Mouse (Mus musculus) hindbrain, embryonic 16.5 days (tissue): ENCODE measurements around the gene D3Ertd751e. TPM values are rescaled to one million over a fixed set of nuclear protein-coding genes. Genes with fewer than 3 reads are reported as not detected.

Experiments
- ATAC-seq: fragments of 200-750 bp; cut with Nextera tagmentation; 2 replicates; pipeline ENCODE4 v1.8.0; 2017; ENCODE audit warnings: moderate TSS enrichment, moderate library complexity
- H3K27ac ChIP-seq: fragments of 300-500 bp; sonication (generic); 2 replicates; pipeline ENCODE4 v1.5.1; 2014; ENCODE audit warnings: low read depth, mild to moderate bottlenecking, control low read depth, low read length, moderate library complexity
- H3K27me3 ChIP-seq: fragments of 300-500 bp; sonication (generic); replicated peaks from 2 replicates; pipeline ENCODE4 v1.6.1; 2014; ENCODE audit warnings: low read length; ENCODE audit not compliant: control insufficient read depth, insufficient read depth
- H3K36me3 ChIP-seq: fragments of 300-500 bp; sonication (generic); 2 replicates; pipeline ENCODE4 v1.6.1; 2014; ENCODE audit warnings: mild to moderate bottlenecking, low read length, moderate library complexity, mixed read lengths; ENCODE audit not compliant: control insufficient read depth, insufficient read depth
- H3K4me1 ChIP-seq: fragments of 300-500 bp; sonication (generic); 2 replicates; pipeline ENCODE4 v1.6.1; 2014; ENCODE audit warnings: low read depth, low read length; ENCODE audit not compliant: control insufficient read depth, insufficient read depth
- H3K4me2 ChIP-seq: fragments of 300-500 bp; sonication (generic); 2 replicates; pipeline ENCODE4 v1.6.1; 2014; ENCODE audit warnings: mild to moderate bottlenecking, low read length, control low read depth, moderate library complexity
- H3K4me3 ChIP-seq: fragments of 300-500 bp; sonication (generic); 2 replicates; pipeline ENCODE4 v1.5.1; 2014; ENCODE audit warnings: mild to moderate bottlenecking, low read length, control low read depth, moderate library complexity
- H3K9ac ChIP-seq: fragments of 300-500 bp; sonication (generic); 2 replicates; pipeline ENCODE4 v1.6.1; 2014; ENCODE audit warnings: low read depth, mild to moderate bottlenecking, control low read depth, low read length, moderate library complexity
- H3K9me3 ChIP-seq: fragments of 300-500 bp; sonication (generic); 2 replicates; pipeline ENCODE4 v1.6.1; 2014; ENCODE audit warnings: mild to moderate bottlenecking, low read length, moderate library complexity; ENCODE audit not compliant: control insufficient read depth
- WGBS: fragments of 180-500 bp; shearing (Covaris S2); extraction: QIAGEN DNeasy Blood & Tissue Kit; methylation state at CpG from one replicate; pipeline ENCODE4 v1.1.7; 2014; 5-methylcytosine and 5-hydroxymethylcytosine counted together
- polyA plus RNA-seq: library from polyadenylated mRNA; unstranded; fragments of >200 nt; fragmentation: Nextera tagmentation; extraction: Ambion mirVana; gene quantifications from 2 replicates; pipeline ENCODE4 v1.2.1, GENCODE M21; 2015

Gene D3Ertd751e
- 8.8 and 10.2 TPM in 2 replicates for polyA plus RNA-seq

DNA sequence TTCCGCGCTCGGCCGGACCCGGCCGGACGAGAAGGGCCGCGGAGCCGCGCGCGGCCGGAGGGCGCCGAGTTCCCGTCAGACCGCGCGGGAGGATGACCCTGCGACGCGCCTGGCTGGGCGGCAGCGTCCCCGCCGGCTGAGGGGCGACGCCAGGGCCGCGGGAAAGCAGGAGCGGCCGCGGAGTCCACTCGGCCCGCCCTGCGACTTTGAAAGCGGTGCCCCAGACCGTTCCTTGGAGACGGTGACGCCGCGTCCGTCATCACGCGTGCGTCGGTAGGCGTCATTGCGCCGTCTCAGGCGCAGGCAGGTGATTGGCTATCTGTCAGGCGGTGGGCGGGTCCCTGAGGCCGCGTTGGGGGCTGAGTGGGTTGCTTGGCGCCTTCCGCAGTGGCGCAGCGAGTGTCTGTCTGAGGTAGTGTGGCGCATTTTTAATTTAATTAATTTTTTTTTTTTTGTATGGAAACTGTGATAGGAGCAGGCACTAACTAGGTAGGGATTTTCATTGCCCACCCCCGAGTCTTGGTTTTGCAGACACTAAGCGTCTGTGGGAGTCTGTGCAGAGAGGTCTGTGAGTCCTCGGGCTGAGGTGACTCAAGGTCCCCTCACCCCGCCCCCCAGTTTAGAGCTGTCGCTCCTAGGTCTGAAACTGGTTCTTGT is at the start of gene D3Ertd751e, which contains the start of gene Sclt1:
Gene D3Ertd751e, plus strand, starts transcription at position 334 of the 657 bp plus-strand sequence.
Gene Sclt1, minus strand, starts transcription at position 237 of the 657 bp plus-strand sequence.
- Histone ChIP-seq H3K4me2 (peak within 1 kb of the TSS; percentile 90), H3K4me3 (peak within 1 kb of the TSS; percentile 90), H3K27ac (peak within 1 kb of the TSS; percentile 95), H3K36me3 (no peaks in the 10 kb centered on the region), H3K9me3 (no peaks in the 10 kb centered on the region), H3K9ac (peak within 1 kb of the TSS; percentile 96), H3K4me1 (peaks cover 15% of the 10 kb centered on the region), H3K27me3 (no peaks in the 10 kb centered on the region)
- peak; percentile 100 for ATAC-seq
- under 1% methylated on average over 54 of the region's 66 CpGs for WGBS

DNA sequence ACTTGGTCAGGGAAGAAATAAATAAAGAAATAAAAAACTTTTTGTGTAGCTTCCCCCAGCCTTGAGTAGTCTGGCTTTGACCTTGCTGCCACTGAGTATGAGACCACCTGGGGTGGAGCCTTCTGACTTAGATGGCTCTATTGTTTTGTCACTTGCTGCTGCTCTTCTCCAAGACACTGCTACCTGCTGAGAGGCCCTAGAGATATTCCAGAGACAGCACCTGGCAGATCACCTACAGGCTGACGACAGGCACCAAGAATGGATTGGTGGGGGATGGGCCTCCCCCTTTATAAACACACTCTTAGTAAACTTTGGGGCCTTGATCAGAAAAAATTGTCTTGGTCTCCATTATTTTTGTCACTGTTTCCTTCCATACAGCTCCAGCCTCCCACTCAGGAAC is 46.7 kb upstream of the D3Ertd751e start:
- H3K9me3 ChIP-seq = no peaks in the 10 kb centered on the region
- H3K4me1 ChIP-seq = no peaks in the 10 kb centered on the region
- no peak overlapping the region for H3K4me3 ChIP-seq
- H3K9ac ChIP-seq = no peak overlapping the region
- no peak for ATAC-seq
- H3K27ac ChIP-seq = no peak overlapping the region
- no peaks in the 10 kb centered on the region for H3K27me3 ChIP-seq
- peaks cover 7% of the 10 kb centered on the region for H3K36me3 ChIP-seq
- no peak overlapping the region for H3K4me2 ChIP-seq
- WGBS = 84% methylated on average over 1 of the region's 1 CpGs

DNA sequence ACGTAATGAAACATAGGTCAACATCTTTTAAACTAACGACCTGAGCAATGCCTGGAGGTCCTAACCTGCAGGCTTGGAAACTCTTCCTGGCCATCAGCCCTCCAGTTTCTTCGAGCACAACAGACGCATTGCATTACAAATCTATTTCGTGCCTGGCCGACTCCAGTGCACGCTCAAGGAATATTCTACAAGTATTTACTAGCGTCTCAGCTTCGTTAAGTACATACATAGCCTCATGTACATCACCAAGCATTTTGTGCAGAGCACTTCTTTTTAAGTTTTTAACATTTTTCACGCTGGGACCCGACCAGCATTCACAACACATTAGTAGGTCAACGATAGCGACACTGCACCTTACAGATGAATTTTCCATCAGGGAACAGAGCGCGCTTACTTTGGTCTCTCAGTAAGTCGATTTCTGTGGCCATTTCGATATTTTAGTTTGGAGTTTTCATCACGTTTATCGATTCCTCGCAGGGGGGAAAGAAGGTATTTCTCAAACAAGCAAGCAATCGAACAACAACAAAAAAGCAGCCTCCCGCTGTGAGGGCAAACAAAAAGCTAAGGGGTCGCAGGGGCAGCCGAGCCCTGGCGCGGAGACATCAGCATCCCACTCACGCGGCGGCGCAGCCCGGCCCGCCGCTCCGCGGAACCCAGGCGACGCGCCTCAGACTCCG is 672 bp upstream of the D3Ertd751e start:
- Histone ChIP-seq H3K27ac (peak overlapping the region; percentile 95), H3K36me3 (no peaks in the 10 kb centered on the region), H3K4me2 (peak overlapping the region; percentile 90), H3K27me3 (no peaks in the 10 kb centered on the region), H3K4me1 (peaks cover 15% of the 10 kb centered on the region), H3K4me3 (peak overlapping the region; percentile 90), H3K9ac (peak overlapping the region; percentile 96), H3K9me3 (no peaks in the 10 kb centered on the region)
- under 1% methylated on average over 39 of the region's 39 CpGs for WGBS
- ATAC-seq = no peak

DNA sequence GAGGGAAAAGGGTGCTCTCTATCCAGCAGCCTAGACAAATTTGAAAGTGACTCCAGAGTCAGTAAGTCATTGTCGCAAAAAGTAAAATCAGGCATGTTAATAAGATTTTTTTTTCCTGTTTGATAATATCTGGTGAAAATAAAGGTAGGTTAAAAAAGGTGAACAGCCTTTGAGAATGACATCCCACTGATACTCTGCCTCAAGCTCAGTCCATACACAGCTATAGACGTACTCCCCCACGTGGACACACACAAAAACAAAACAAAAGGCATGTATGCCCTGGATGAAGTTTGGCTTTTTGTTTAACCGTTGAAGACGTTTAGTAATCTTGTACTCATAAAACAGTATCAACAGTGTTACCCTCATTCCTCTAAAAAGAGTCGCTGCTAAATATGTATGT is 1.0 kb downstream of the D3Ertd751e start:
- Histone ChIP-seq H3K9ac (no peak overlapping the region), H3K9me3 (no peaks in the 10 kb centered on the region), H3K4me2 (peak overlapping the region; percentile 63), H3K36me3 (no peaks in the 10 kb centered on the region), H3K27ac (no peak overlapping the region), H3K4me3 (0 out of 2 replicates have a peak overlapping the region, but pooled peaks have one; percentile 90), H3K27me3 (no peaks in the 10 kb centered on the region), H3K4me1 (peaks cover 15% of the 10 kb centered on the region)
- 41% methylated on average over 6 of the region's 6 CpGs for WGBS
- ATAC-seq = no peak

DNA sequence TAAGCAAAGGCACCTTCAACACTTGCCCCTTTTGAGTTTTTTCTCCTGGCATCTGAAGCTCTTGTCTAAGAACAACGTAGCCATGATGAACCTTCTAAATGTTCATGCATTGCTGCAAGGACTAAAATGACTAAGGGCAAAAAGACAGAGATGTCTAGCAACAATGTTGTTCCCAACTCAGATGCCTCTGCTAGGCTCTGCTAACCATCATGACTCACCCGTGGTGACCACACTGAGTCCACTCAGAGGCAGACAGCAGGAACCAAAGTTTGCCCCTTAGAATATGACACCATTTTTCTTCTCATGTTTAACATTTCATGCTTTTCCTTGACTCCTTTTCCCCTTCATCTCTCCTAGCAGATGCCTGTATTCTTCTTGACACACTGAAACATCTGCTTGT is 12.1 kb downstream of the D3Ertd751e start:
- Histone ChIP-seq H3K9ac (no peak overlapping the region), H3K4me2 (no peak overlapping the region), H3K9me3 (no peaks in the 10 kb centered on the region), H3K4me1 (no peaks in the 10 kb centered on the region), H3K27ac (no peak overlapping the region), H3K4me3 (no peak overlapping the region), H3K36me3 (no peaks in the 10 kb centered on the region), H3K27me3 (no peaks in the 10 kb centered on the region)
- no peak for ATAC-seq
- 97% methylated on average over 2 of the region's 2 CpGs for WGBS

DNA sequence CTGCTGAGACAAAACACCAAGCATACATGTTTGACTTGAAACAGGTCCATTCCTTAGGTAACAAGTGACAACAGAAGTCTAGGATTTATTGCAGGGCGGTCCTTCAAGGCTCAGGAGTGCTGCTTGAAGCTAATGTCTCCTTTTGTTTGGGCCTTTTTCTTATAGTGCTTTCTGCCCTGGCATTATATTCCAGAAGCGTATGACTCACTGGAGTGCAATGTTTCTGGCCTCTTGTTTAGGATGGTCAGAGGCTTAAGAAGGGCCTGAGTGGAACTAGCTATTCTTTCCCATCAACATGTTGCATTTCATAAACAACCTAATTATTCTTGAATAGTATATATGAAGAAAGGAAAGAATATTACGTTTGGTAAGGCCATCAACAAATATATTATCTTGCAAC is 19.7 kb downstream of the D3Ertd751e start:
- no peak for ATAC-seq
- 94% methylated on average over 3 of the region's 3 CpGs for WGBS

DNA sequence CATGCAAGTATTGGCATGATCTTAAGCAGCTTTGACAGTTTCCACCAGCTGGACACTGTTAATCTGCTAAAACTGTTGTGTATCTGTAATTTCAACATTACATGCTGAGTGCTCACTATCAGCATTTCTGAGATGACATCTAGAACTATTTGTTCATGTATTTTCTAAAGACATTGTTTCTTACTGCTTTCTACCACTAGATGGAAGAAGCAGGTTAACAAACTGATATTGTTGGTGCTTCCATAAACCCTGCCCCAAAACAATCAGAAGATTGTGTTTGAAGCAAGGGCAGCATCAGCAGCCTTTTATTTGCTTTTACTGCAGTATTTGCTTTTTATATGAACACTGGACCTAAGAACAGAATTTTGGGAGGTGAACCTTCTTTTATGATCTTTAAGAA is 70.0 kb downstream of the D3Ertd751e start:
- H3K9ac ChIP-seq = no peak overlapping the region
- H3K4me3 ChIP-seq = no peak overlapping the region
- no peaks in the 10 kb centered on the region for H3K27me3 ChIP-seq
- H3K4me1 ChIP-seq = no peaks in the 10 kb centered on the region
- no peak overlapping the region for H3K27ac ChIP-seq
- no peaks in the 10 kb centered on the region for H3K9me3 ChIP-seq
- no peak for ATAC-seq
- no peak overlapping the region for H3K4me2 ChIP-seq
- no peaks in the 10 kb centered on the region for H3K36me3 ChIP-seq

More for the DNA sequence above, 19.7 kb downstream of the D3Ertd751e start:
- no peak overlapping the region for H3K4me3 ChIP-seq
- H3K4me1 ChIP-seq = no peaks in the 10 kb centered on the region
- no peaks in the 10 kb centered on the region for H3K36me3 ChIP-seq
- no peak overlapping the region for H3K27ac ChIP-seq
- no peak overlapping the region for H3K4me2 ChIP-seq
- no peaks in the 10 kb centered on the region for H3K27me3 ChIP-seq
- no peak overlapping the region for H3K9ac ChIP-seq
- H3K9me3 ChIP-seq = no peaks in the 10 kb centered on the region

Other genes with a start within 250 kb of the D3Ertd751e start
- 12.7 TPM in 2 replicates for gene Jade1, start 186.9 kb upstream of the D3Ertd751e start, polyA plus RNA-seq
- gene Sclt1, start 97 bp upstream of the D3Ertd751e start, polyA plus RNA-seq = 16.3 and 16.9 TPM in 2 replicates